Mouse (Mus musculus) left cerebral cortex, postnatal 14 days (tissue): ENCODE measurements around the gene Ipo4. TPM values are rescaled to one million over a fixed set of nuclear protein-coding genes. Genes with fewer than 3 reads are reported as not detected.

Experiments used
- DNase-seq, 2 experiments: peaks; one replicate each; pipeline ENCODE4 v3.0.0; 2021 to 2022; ENCODE audit warnings: low spot score in 2 of 2, mixed read lengths in 1 of 2
- intact Hi-C: fragments of 180-260 bp; cut with DNase I; formaldehyde crosslinking; loops from one replicate; pipeline ENCODE4 v1.15.1; 2025
- long read RNA-seq, 2 experiments: library from polyadenylated mRNA; stranded (forward); transcript quantifications; one replicate each; pipeline ENCODE4 v2.0.0; 2021
- total RNA-seq, 2 experiments: library from RNA; stranded (reverse); gene quantifications; 2 replicates each; pipeline ENCODE4 v1.2.3; 2021

Gene Ipo4
- 100 to 1,000 TPM; 123 to 171 TPM for total RNA-seq
- long read RNA-seq, experiment 1, transcript Ipo4-201 (30 exons, 3,846 nt): major isoform, 54 of 105 reads
- long read RNA-seq, experiment 1, partial matches to known transcripts: 40 of 105 reads
- long read RNA-seq, experiment 1, other reads (novel, unspliced or antisense): 11 of 105 reads
- long read RNA-seq, experiment 2, transcript Ipo4-201 (30 exons, 3,846 nt): major isoform, 52 of 121 reads
- long read RNA-seq, experiment 2, partial matches to known transcripts: 49 of 121 reads
- long read RNA-seq, experiment 2, other reads (novel, unspliced or antisense): 20 of 121 reads

GRCm38 (mm10) chr14:55635523-55636007 is at the start of gene Ipo4:
Gene Ipo4, minus strand, starts transcription at chr14:55635957.
- DNase-seq: peak; percentile 91 to 92
- intact Hi-C loops: no loop called here

DNA sequence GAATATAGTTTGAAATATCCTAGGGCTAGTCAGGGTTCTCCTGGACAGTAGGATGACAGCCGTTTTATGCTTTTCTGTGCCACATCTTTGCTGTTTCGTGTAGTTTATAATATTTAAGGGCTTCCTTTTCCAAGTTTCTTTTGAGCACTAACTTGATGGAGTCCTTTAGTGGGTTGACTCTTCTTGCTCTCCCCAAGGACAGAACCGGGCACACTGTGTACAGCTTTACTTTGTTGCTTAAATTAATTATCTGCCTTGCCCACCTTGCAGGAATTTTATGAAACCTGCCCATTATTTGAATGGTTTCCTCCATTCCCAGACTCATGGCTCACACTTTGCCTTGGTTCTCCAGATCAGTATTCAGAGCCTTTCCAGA is 46.3 kb upstream of the Ipo4 start:
- no peak for DNase-seq
- intact Hi-C loops: loop anchor here (1.0 to 10.0 kb wide), 2 partner anchors 61 to 233 kb away; no protein-coding TSS in a partner anchor

DNA sequence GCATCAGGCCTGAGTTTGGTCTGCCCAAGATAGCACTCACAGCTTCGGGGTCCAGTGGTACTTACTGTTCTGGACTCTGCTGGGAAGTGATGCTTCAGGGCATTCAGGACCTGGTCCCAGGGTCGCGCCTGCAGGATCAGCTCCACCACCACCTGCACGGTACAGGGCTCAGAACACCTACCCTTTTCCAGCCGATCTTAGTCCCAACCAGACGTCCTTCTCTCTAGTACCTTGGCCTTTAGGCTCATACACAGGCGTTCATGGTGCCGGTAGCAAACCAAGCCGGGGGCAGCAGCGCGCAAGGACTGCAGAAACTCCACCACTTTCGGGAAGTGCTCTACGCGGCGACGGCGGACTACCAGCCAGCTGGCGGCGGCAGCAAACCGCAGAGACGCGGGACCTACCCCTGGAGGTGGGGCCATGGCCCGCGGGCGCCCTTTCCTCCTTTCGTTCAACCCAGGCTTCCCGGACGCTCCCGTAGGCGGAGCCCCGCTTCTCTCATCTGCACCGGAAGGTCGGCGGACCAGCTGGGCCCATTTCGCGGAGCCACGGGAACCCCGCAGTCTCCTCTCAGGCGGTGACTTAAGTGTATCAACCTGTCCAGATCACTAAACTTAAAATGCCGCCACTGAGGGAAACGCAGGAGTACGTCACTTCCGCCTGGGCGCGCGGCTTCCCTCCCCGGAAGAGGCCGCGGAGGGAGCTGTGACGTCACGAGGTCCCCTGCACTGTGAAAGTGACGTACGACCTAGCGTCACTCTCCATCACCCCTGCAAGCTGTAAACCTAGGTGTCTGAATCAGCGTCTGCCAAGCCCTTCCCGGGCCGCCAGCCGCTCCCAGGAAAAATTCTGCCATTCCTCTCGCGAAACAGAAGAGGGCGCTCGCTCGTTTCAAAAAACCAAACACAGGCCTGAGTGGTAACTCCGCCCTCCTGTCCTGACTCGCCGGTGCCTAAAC is 45.7 kb upstream of the Ipo4 start, which contains the start of gene Tinf2:
TSS of gene Tinf2 (minus strand) at position 661 of the 958 bp plus-strand sequence.
- intact Hi-C loops: loop anchor here (1.0 to 10.0 kb wide), 2 partner anchors 62 to 233 kb away; no protein-coding TSS in a partner anchor
- DNase-seq: peak; percentile 97

DNA sequence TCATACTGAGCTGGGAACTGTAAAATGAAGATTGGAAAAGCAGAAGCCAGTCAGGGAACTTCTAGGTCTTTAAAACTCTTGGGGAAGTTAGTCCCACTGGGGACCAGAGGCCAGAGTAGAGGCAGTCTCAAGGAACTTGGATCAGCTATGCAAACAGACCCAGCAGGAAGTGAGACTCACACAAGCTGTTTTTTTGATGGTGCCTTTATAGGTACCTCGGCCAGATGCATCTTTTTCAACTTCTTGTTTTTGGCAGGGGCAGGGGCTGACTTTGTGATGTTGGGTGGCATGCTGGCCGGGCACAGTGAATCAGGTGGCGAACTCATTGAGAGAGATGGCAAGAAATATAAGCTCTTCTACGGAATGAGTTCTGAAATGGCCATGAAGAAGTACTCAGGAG is 41.9 kb upstream of the Ipo4 start:
- intact Hi-C loops: no loop called here
- no peak for DNase-seq

- DNase-seq: no peak
- intact Hi-C loops: no loop called here
Measured at GRCm38 (mm10) chr14:55672741-55673060, 36.9 kb upstream of the Ipo4 start.

DNA sequence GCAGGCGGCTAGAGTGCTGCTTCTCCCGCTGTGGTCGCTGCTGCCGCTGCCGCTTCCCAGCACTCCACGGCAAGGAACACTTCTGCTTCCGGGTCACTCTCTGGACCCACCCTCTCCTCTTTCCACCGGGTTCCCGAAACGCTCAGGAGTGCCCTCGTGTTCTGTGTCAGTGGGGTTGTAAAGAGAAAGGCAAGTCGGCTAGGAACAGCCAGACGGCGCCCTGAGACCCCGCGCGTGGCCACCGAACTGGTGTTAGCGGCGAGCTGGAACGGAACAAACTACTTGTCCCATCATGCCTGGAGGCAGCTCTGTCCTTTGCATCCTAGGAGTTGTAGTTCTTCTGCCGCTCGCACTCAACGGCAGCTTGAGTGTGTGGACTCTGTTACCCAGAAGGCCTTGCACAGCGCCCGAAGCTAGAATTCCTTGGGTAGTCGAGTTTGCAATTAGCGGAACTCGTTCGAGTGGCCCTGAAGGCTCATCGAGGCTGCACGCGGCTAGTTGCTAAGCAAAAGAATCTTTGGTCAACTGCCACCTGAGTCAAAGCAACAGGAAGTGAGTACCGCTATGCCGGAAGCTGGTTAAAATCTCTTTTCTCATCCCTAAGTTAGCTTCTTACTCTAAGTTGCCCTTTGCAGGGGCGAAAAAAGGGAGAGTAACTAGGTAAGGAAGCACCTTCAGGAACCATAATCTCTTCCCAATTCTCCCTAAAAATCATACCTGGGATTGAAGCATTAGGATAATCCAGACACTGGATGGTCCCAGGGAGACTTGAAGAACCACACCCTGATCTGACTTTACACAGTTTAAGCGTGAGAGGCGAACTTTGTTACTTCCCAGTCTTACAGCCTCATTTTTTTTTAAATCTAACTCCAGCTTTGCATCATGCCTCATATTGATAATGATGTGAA is 36.3 kb upstream of the Ipo4 start, which contains the start of the genes Gmpr2 and Nedd8:
TSS of gene Gmpr2 (plus strand) at position 109 of the 908 bp plus-strand sequence.
TSS of gene Nedd8 (minus strand) at position 292 of the 908 bp plus-strand sequence.
- intact Hi-C loops: no loop called here
- DNase-seq: peak; percentile 93 to 96

GRCm38 (mm10) chr14:55671486-55671832 is 35.7 kb upstream of the Ipo4 start:
- intact Hi-C loops: no loop called here
- DNase-seq: peak in 1 of 2 experiments; percentile 69

GRCm38 (mm10) chr14:55660636-55661035 is 24.9 kb upstream of the Ipo4 start:
- no peak for DNase-seq
- intact Hi-C loops: no loop called here

- intact Hi-C loops: no loop called here
- DNase-seq: peak; percentile 83 to 89
Measured at GRCm38 (mm10) chr14:55659960-55660573, 24.3 kb upstream of the Ipo4 start, which contains the start of gene Mdp1. Gene Mdp1, minus strand, starts transcription at chr14:55660508.

- intact Hi-C loops: no loop called here
- no peak for DNase-seq
Measured at GRCm38 (mm10) chr14:55658011-55658410, 22.3 kb upstream of the Ipo4 start.

DNA sequence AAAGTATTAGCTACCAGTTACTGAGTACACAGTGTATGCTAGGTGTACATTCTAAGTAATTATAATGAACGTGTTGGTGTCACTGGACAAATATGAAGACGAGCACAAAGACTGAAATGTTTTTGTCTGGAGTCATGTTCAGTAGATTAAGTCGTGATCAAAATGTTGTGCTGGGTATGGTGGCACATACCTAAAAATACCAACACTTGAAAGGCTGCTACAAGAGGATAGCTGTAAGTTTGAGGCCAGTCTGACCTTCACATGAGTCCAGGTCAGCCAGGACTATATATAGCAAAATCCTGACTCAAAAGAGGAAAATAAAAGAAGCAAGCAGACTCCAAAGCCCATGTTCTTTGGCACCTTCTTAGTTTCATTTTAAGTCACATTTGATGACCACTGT is 21.2 kb upstream of the Ipo4 start:
- no peak for DNase-seq
- intact Hi-C loops: no loop called here

DNA sequence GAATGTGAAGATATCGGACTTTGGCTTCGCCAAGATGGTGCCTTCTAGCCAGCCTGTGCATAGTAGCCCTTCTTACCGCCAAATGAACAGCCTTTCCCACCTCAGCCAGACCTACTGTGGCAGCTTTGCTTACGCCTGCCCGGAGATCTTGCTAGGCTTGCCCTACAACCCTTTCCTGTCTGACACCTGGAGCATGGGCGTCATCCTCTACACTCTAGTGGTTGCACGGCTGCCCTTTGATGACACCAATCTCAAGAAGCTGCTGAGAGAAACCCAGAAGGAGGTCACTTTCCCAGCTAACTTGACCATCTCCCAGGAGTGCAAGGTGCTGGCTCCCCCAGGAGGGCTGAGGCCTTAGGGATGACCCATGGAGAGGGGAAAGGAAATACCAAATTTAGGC is 15.8 kb upstream of the Ipo4 start:
- no peak for DNase-seq
- intact Hi-C loops: no loop called here

DNA sequence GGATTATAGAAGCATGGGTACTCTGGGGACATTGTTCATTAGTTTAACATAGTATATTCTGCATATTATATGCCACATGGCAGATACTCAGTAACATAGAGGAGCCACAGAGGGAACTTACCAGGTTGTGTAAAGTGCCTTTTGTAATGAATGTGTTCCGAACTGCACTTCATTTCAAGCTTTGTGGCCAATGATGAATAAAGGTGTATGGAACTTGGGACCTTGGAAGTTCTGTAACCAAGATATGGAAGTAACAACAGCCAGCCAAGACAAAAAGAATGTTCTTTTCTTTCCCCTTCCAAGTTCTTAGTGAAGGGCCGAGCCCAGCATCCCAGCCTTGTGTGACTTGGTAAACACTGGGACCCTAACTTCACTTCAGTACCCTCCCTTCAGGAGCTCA is 14.1 kb upstream of the Ipo4 start, which contains the start of gene Tssk4:
TSS of gene Tssk4 (plus strand) at position 301 of the 400 bp plus-strand sequence.
- intact Hi-C loops: no loop called here
- no peak for DNase-seq

DNA sequence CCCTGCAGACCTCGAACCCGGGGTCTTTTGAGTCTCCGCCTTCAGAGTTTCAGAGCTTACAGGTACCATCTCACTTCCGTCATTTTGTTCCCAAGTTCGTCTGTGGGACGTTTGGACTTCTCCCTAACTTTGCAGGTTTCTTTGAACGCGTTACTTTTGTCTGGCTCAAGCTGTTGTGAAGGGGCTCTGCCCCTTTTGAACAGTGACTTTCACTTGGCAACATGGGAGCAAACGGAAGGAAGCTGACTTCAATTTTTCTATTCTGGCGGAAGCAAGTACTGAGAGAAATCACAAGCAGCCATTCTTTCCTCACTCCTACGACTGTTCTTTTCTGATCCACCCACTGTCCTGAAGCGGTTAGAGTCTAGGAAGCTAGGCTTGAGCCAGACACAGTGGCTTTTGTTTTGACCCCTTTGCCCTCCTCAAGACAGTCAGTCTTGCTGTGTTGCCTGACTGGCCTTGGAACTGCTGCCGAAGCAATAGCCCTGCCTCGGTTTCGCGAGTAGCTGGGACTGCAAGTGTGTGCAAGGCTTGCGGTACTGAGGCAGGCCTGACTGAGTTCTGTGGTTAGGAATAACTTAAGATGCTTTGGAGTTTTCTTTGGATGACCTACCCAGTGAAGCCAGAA is 8.6 kb upstream of the Ipo4 start:
- intact Hi-C loops: no loop called here

DNA sequence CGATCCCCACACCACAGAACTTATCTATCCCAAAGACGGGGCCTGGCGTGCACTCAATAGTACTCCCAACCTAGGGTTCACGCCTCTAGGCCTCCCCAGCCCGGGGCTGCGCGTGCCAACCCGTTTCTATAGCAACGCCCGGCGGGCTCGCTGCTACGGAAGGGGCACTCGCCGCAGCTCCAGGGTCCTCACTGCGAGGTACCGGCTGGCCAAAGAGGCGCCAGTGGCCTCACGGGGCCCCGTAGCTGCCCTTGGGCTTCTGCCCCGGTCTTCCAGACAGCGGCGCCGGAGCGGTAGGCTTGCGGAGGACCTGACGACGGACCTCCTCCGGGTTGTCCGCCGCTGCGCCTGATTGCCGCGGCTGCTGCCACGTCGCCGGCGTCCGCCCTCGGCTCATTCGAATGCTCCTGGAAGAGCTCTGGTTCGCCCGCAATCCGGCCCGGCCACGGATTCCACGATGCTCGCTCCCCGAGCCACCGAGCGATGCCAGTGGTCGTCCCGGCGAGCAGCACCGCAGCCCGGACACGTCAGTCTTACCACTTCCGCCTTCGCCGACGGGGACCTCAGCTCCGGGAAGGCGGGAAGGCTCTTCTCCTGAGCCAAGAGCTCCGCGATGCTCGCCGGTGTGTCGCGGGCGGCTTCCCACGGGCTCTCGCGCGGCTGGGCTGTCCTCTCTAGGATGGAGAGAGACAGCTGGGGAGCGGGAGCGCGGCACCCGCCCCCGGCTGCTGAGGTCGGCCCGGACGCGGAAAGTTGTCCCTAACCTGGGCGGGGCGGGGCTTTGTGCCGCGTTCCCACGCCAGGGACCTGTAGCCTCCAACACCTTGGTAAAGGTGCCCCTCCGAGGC is 7.5 kb upstream of the Ipo4 start, which contains the start of gene Tm9sf1:
TSS of gene Tm9sf1 (minus strand) at position 747 of the 848 bp plus-strand sequence.
- peak; percentile 70 to 81 for DNase-seq
- intact Hi-C loops: no loop called here

More for the DNA sequence above, 8.6 kb upstream of the Ipo4 start:
- no peak for DNase-seq

GRCm38 (mm10) chr14:55642679-55643059 is 6.9 kb upstream of the Ipo4 start:
- intact Hi-C loops: no loop called here
- no peak for DNase-seq

DNA sequence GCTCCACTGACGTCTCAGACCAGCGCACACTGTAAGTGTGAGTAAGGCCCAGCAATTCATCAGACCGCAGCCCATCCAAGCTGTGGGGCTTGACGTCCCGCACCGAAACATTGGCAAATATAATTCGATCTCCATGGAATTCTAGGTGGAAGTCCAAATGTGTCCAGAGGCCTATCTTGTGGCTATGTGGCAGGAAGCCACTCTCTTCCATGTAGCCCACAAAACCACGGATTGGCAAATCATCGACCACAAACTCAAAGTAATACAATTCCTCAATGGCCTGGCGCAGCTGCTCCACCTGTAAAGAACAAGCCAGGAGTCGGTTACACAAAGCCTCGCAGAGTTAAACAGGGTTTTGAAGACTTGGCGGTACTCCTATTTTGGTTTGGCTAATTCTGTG is 5.5 kb upstream of the Ipo4 start:
- DNase-seq: no peak
- intact Hi-C loops: no loop called here
